Mouse (Mus musculus): ENCODE measurements around the gene Gm7298. TPM values are rescaled to one million over a fixed set of nuclear protein-coding genes. Genes with fewer than 3 reads are reported as not detected.
"Not testable (repeated sequence)": the region's sequence is repeated elsewhere in the genome, so short reads cannot be mapped to it uniquely, and the experiment has no call there.

The Gm7298 gene
- total RNA-seq (2021) = not detected
- long read RNA-seq, experiment 1 = 0 reads
- long read RNA-seq, experiment 2 = 0 reads

GRCm38 (mm10) chr6:121732632-121733031 is at the start of gene Gm7298:
Gene Gm7298, plus strand, starts transcription at chr6:121732932.
- intact Hi-C loops (cut with DNase I; ENCODE audit: low total_unique reads) = no loop called here

GRCm38 (mm10) chr6:121828034-121828433 is 95.3 kb downstream of the Gm7298 start:
- intact Hi-C loops (cut with DNase I; ENCODE audit: low total_unique reads) = no loop called here
- DNase-seq = no peak

More at GRCm38 (mm10) chr6:121732632-121733031, at the start of gene Gm7298:
- DNase-seq = no peak

GRCm38 (mm10) chr6:121836361-121836760 is 103.6 kb downstream of the Gm7298 start:
- no peak for DNase-seq
- intact Hi-C loops (cut with DNase I; ENCODE audit: low total_unique reads) = no loop called here

- DNase-seq; intact Hi-C loops (cut with DNase I; ENCODE audit: low total_unique reads): not testable (repeated sequence)
Measured at GRCm38 (mm10) chr6:121838271-121838670, 105.5 kb downstream of the Gm7298 start, which contains the start of gene Mug1. Gene Mug1, plus strand, starts transcription at chr6:121838541.

Other genes with a start within 250 kb of the Gm7298 start
- gene A2m, start 97.6 kb upstream of the Gm7298 start, total RNA-seq (2021) = under 1 TPM in 1 of 2 experiments, not detected in 1; 0.08 TPM
- gene Mug1, start 105.6 kb downstream of the Gm7298 start, total RNA-seq (2021) = not detected

All from gastrocnemius, postnatal 14 days (tissue).